Mouse (Mus musculus) right cerebral cortex, postnatal 10 days (tissue): Measurements from ENCODE around the gene Galk1.
A peak's percentile ranks its signal among the peaks of the same experiment; 100 is the strongest.
"Not testable (repeated sequence)": the region's sequence is repeated elsewhere in the genome, so short reads cannot be mapped to it uniquely, and the experiment has no call there.

Experiments
- DNase-seq, 2 experiments: peaks; one replicate each; pipeline ENCODE4 v3.0.0; 2021; ENCODE audit warnings: low spot score in 2 of 2

Gene Galk1

GRCm38 (mm10) chr11:116030898-116031845, 18.7 kb upstream of the Galk1 start:
- DNase-seq = peak; percentile 42 to 64

DNA sequence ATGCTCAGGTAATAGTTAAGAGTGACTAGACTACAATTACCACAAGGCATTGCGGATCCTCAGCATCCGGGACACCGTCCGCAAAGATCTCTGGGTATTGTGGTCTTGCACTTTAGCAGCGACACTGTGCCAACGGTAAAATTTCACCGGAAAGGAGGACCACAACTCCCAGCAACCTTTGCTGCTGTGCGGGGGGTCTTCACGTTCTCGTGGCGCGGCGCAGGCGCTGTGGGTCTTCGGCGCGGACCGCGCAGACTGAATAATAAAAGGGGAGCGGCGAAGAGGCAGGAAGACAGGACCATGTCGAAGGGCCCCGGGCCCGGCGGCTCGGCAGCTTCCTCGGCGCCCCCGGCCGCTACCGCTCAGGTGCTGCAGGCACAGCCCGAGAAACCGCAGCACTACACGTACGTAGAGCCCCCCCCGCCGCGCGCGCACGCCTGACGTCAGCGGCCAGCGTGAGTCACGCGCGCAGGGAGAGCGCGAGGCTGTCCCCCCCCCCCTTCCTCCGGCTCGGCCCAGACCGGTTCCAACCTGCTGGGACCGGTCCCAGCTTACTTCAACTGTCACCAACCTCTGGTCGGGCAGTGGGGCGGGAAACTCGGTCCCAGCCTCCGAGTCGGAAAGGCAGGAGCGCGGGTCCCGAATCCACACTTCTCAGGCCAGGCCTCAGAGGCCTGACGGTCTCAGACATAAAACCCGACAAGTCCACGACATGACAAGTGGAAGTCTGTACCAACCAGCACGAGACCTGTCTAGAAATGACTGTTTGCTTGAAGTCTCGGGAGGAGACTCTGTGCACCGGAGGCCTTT, 17.8 kb upstream of the Galk1 start, which contains the start of gene Unk:
Unk (plus strand) TSS at position 235 of the 810 bp plus-strand sequence.
- peak; percentile 98 to 99 for DNase-seq

GRCm38 (mm10) chr11:116029086-116029865, 16.8 kb upstream of the Galk1 start:
- DNase-seq = no peak

- no peak for DNase-seq
Observed at GRCm38 (mm10) chr11:116028177-116028865, 15.8 kb upstream of the Galk1 start.

DNA sequence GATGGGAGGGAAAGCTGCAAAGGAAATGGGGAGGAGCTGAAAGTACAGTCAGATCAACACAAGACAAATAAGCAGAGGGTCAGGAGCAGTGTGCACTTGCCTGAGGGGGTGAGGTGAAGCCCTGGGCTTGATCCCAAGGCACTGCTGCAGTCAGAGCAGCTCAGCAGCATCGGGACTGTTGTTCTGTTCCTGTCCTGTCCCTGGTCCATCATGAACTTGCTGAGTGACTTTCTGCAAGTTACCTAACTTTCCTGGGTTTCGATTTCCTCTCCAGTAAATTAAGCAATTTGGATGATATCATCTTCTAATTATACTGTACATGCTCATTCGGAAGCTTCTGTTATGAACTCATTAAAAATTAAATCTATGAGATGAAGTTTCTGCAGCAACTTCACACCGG, 15.2 kb upstream of the Galk1 start, which contains the start of gene H3f3b:
H3f3b (minus strand) TSS at position 207 of the 400 bp plus-strand sequence.
- no peak for DNase-seq

GRCm38 (mm10) chr11:116025056-116025845, 12.7 kb upstream of the Galk1 start:
- DNase-seq = no peak

- DNase-seq = peak; percentile 98 to 99
Observed at GRCm38 (mm10) chr11:116024356-116024808, 11.9 kb upstream of the Galk1 start.

DNA sequence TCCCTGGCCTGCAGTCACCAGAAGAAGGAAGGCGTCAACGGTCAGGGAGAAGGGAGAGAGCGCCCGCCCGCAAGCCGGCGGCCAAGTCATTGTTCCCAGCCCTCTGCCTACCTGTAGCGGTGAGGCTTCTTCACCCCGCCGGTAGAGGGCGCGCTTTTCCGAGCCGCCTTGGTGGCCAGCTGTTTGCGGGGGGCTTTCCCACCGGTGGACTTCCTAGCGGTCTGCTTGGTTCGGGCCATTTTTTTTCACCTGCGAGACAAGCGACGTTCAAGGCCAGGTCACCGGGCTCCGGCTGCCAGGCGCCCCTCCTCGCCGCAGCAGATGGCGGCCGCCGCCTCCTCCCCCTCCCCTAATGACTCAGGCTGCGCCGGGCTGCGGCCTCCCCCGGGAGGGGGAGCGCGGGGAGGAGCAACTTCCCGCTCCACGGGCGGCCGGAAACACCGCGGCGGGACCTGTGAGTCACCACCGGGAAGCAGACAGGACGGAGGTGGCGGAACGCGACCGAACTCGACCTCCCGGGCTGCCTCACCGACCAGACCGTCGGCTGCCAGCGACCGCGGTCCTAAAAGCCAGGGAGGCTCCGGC, 11.3 kb upstream of the Galk1 start:
- DNase-seq = peak; percentile 80 to 85

GRCm38 (mm10) chr11:116023074-116023770, 10.7 kb upstream of the Galk1 start:
- peak in 1 of 2 experiments; percentile 35 for DNase-seq

- DNase-seq = no peak
Observed at GRCm38 (mm10) chr11:116022256-116022780, 9.8 kb upstream of the Galk1 start.

GRCm38 (mm10) chr11:116021328-116022220, 9.1 kb upstream of the Galk1 start:
- no peak for DNase-seq

- DNase-seq = peak in 1 of 2 experiments; percentile 31
Observed at GRCm38 (mm10) chr11:116020519-116020922, 8.0 kb upstream of the Galk1 start.

- peak in 1 of 2 experiments; percentile 34 for DNase-seq
Observed at GRCm38 (mm10) chr11:116019976-116020411, 7.5 kb upstream of the Galk1 start.

- DNase-seq = no peak
Observed at GRCm38 (mm10) chr11:116019360-116019791, 6.9 kb upstream of the Galk1 start.

GRCm38 (mm10) chr11:116018867-116019266, 6.3 kb upstream of the Galk1 start:
- DNase-seq = not testable (repeated sequence)

DNA sequence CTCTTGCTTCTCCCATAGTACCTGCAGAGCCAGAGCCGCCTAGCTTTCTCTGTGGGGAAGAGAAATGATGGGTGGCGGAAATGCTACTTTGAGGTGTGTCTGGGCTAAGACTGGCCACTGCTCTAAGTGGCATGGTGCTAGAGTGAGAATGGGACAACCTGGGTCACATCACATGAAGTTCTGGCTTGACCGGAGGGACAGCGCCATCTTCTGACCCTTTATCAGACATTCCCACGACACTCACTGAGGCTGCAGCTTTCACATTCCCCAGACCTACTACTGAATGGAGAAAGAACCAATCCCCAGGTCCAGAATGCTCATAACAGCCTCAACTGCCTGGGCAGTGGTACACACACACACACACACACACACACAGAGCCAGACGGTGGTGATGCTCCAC, 5.6 kb upstream of the Galk1 start:
- peak in 1 of 2 experiments; percentile 44 for DNase-seq

DNA sequence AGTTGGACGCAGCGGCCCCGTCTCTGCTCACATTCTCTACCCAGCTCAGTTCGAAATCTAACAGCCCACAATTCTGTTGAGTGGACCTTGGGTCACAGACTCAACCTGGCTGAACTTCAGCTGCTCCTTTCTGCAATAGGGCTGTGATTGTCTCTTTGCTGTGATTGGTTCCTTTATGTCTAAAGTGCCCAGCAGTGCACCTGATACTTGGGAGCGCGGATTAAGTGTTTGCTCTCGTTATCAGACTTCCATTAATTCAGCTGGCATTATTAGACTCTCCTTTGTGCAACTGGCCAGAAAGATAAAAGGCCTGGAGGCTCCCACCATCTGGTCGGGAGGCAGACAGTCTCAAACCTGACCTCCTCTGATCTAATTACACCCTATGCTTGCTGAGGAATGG, 2.3 kb upstream of the Galk1 start:
- DNase-seq = no peak
